Mouse (Mus musculus) liver, embryonic 14.5 days (tissue): ENCODE results near the gene Cdh23.

ENCODE experiments used
- CTCF ChIP-seq: IDR thresholded peaks from 2 replicates; pipeline ENCODE4 v1.5.1; 2016; ENCODE audit warnings: antibody characterized with exemption, low read depth, control low read depth
- EP300 ChIP-seq: IDR thresholded peaks from 2 replicates; pipeline ENCODE4 v1.6.1; 2016; ENCODE audit warnings: antibody characterized with exemption, low read depth

DNA sequence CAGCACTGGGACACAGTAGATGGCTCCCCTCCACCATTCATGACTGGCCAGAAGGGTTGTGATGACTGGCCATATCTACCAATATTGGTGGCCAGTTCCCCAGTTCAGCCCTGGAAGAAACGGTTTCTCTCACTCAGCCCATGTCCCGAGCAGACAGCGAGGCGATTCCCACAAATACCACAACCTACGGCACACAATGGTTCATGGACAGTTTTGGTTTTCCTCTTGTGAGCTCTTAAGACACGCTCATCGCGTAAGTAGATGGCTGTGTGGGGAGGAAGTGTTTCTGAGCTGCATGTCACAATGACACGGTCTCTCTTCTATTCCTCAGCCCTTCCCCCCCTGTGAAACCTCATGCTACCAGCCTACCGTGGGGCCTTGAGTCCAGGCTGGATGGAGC lies 38.1 kb downstream of the Cdh23 start:
- TF ChIP-seq CTCF, result no peak
- TF ChIP-seq EP300, result no peak
